Mouse (Mus musculus): ENCODE data around the gene Cxcl14. TPM values are rescaled to one million over a fixed set of nuclear protein-coding genes. Genes with fewer than 3 reads are reported as not detected.

Cxcl14 gene
- 10 to 100 TPM in 2 of 4 experiments, 1 to 10 TPM in 2; 4.4 to 10.6 (median 8.5) TPM for total RNA-seq (2022)

GRCm38 (mm10) chr13:56295943-56296658 is at the start of gene Cxcl14:
Cxcl14 (minus strand) TSS chr13:56296551.
- DNase-seq (ENCODE audit: low spot score), result peak; percentile 18

DNA sequence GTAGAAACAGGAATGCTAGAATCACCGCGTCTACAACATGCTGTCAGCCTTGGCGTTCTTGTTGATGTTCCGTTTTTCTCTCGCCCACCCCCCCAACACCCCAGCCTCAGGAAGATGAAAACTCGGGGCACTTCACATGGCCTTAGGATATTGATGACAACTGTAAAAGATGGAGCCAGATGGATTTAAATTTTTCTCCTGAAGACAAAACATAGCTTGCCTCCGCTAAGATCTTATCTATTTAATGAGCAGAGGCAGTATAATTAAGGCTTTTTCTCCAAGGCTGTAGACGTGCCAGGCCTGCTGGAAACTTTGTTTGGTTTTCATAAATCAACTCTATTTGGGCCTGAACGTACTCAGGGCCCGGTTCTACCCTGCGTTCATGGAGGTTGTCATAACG is 48.0 kb upstream of the Cxcl14 start:
- DNase-seq (ENCODE audit: low spot score), result no peak

DNA sequence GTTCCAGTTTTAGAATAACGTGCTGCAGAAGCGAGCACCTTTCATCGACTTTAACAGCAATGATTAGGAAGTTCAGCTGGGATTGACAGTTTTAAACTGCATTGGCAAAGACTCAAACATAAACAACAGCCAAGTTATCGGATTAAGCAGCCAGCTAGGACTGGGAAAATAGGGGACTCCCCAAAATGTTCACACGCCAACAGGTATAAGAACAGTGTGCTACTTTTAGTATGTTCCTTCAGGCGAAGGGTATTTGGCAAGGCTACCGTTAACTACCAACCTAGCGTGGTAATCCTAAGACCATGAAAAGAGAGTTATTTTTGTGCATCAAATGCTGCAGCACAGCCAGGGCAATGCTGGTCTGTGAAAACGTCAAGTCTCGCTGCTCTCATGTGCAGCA is 46.1 kb upstream of the Cxcl14 start:
- no peak for DNase-seq (ENCODE audit: low spot score)

DNA sequence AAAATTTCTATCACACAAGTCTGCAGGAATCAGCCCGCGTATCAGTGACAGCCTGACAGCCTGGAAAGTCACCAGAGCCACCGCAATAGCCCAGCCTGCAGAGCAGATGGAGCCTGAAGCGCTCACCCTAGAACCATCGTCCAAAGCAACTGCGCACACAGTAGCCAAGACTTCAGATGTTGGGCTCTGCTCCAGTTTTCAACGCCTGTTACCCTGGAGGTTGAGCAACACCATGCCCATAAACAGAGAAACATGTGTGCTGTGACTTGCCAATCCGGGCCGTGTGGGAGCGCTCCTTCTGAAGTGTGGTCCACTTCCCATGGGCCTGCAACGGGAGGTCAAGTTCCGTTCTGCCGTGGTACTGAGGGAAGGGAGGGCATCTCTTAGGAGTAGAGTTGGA is 44.2 kb upstream of the Cxcl14 start:
- peak; percentile 49 for DNase-seq (ENCODE audit: low spot score)

- DNase-seq (ENCODE audit: low spot score), result no peak
Observed at GRCm38 (mm10) chr13:56339816-56340215, 43.5 kb upstream of the Cxcl14 start.

GRCm38 (mm10) chr13:56336982-56337381 is 40.6 kb upstream of the Cxcl14 start:
- no peak for DNase-seq (ENCODE audit: low spot score)

- DNase-seq (ENCODE audit: low spot score), result no peak
Observed at GRCm38 (mm10) chr13:56334802-56335690, 38.7 kb upstream of the Cxcl14 start.

DNA sequence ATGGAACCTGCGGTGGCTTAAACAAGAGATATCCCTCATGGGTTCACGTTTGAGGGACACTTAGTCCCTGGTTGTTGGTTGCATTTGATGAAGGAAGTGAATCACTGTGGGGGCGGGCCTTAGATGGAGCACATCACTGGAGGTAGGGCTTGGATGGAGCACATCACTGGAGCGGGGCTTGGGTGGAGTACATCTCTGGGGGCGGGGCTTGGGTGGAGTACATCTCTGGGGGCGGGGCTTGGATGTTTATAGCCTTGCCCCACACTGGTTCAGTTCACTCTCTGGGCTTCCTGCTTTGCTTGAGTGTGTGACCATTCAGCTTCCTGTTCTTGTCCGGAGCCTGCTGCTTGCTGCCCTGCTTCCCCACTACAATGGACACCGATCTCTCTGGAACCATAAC is 37.9 kb upstream of the Cxcl14 start:
- DNase-seq (ENCODE audit: low spot score), result no peak

GRCm38 (mm10) chr13:56332356-56332755 is 36.0 kb upstream of the Cxcl14 start:
- DNase-seq (ENCODE audit: low spot score), result no peak

DNA sequence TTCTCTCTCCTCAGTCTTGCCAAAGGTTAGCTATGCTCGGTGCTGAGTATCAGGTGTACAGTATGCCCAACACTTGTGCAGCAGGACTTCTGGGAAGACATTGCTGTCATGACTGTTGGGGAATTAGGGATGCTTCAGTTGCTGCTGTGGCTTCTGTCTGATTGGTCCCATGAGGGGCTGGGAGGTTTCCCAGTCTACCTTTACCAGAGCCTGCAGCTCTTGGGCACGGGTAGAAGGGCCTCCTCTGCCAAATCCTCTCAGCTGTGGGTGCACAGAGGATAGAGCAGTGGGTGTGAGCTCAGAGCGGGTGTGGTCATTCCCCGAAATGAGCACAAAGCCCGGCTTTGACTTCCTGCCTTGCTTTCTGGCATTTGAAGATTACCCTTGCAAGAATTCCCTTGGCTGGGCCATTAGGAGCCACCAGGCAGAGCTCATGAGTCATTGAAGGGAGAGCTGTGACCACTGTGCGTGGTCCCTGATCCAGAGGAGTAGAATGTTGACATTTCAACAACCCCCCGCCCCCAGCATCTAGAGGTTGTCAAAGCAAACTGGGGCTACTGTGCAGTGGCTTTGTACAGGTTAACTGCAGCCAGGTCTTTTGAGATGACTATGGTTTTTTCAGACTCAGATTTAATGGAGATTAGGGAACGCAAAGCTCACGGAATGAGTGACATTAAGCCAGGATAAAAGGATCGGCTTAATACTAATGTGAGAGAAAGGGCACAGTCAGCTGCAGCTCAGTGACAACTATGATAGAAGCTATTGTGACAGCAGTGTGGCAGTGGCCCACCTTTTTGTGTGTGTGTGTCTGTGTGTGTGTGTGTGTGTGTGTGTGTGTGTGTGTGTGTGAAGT is 34.5 kb upstream of the Cxcl14 start:
- DNase-seq (ENCODE audit: low spot score), result no peak

- no peak for DNase-seq (ENCODE audit: low spot score)
Observed at GRCm38 (mm10) chr13:56329769-56330168, 33.4 kb upstream of the Cxcl14 start.

DNA sequence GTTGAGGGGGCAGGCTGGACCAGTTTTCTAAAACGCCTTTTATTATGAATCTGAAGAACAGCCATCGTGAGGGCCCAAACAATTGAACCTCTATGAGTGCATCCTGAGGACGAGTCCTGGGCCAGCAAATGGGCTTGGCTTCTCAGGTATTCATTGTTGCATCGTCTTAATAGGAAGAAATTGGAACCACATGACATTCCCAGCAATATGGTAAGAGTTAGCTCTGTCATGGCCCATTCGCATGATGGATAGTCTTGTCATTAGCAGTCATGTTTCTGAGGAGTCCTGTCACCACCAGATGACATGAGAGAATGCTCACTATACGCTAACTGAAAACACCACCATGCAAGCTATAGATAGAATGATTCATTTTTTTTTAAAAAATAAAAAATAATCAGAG is 32.8 kb upstream of the Cxcl14 start:
- no peak for DNase-seq (ENCODE audit: low spot score)

GRCm38 (mm10) chr13:56327779-56328178 is 31.4 kb upstream of the Cxcl14 start:
- DNase-seq (ENCODE audit: low spot score), result no peak

GRCm38 (mm10) chr13:56321635-56322034 is 25.3 kb upstream of the Cxcl14 start:
- DNase-seq (ENCODE audit: low spot score), result no peak

DNA sequence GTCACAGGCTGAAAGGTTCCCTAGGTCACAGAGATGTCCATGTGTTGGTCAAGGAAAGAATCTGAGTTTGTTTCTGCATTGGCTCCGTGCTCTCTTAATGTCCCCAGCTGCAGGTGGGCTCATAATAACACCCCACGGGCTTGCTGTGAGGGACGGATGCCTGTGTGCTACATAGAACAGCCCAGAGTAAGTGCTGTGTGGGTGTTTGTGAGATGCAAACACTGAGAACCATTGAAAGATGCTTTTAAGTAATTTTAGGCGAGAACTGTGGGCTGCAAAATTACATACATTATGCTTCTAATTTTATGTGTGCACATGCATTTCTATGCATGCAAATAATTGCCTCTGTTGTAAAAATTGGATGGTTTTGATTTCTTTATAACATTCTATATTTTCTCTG is 20.6 kb upstream of the Cxcl14 start:
- no peak for DNase-seq (ENCODE audit: low spot score)

GRCm38 (mm10) chr13:56315201-56315600 is 18.9 kb upstream of the Cxcl14 start:
- no peak for DNase-seq (ENCODE audit: low spot score)

DNA sequence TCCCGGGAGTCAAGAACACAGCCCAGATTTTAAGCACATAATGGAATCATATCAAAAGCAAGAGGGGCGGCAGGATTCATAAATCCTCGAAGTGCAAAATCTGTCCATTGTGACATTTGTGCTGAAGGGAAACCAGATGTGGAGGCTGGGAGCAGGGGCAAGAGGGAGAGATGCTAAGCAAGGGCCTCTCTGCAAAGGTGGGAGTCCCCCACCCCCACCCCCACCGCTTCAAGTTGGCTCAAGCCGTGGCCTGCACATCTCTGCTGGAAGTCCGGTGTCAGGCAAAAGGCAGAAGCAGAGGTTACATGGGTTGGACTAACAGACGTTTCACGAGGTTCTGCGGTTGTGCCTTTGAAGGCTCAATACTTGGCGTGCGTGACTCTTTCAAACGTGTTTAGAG is 8.7 kb upstream of the Cxcl14 start:
- no peak for DNase-seq (ENCODE audit: low spot score)

- DNase-seq (ENCODE audit: low spot score), result no peak
Observed at GRCm38 (mm10) chr13:56304453-56304852, 8.1 kb upstream of the Cxcl14 start.

DNA sequence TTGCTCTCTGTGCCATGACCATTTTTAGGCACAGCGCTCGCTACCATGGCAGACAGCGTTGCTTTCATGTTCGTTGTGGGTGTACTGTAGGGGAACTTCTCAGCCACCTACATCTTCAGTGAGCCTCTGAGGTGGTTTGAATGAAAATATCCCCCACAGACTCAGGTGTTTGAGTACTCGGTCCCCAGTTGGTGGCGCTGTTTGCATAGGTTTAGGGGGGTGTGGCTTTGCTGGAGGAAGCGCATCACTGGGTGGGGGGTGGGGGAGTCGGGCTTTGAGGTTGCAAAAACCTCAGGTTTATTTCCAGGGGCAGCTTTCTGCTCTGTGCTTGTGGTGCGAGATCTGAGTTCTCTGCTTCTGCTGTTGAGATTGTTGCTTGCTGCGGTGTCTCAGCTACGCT is 3.0 kb upstream of the Cxcl14 start:
- DNase-seq (ENCODE audit: low spot score), result no peak

DNA sequence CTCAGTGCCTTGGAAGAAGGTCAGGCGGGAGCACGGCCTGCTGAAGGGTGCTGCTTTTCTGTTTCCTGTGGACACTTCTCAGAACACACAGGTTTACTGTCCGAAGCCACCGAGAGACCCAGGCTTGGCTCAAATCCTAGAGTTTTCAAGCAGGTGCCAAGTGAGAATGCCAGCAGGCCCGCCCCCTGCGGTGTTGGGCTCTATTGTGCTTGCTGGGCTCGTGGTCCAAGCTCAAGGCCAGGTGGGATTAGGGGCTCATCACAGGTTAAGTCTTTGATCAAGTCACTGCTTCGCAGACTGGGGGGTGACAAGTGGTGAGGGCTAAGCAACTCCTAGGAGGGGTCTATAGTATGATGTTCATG is 289 bp upstream of the Cxcl14 start:
- no peak for DNase-seq (ENCODE audit: low spot score)

GRCm38 (mm10) chr13:56295586-56295942 is 787 bp downstream of the Cxcl14 start:
- no peak for DNase-seq (ENCODE audit: low spot score)

GRCm38 (mm10) chr13:56294908-56295307 is 1.4 kb downstream of the Cxcl14 start:
- no peak for DNase-seq (ENCODE audit: low spot score)
